Mouse (Mus musculus) thymus, postnatal 4 days (tissue): Measurements from ENCODE around the gene Eef1b2.
"Not testable (repeated sequence)": the region's sequence is repeated elsewhere in the genome, so short reads cannot be mapped to it uniquely, and the experiment has no call there.

ENCODE experiments used
- DNase-seq: peaks from one replicate; pipeline ENCODE4 v3.0.0; 2021

Eef1b2 gene

DNA sequence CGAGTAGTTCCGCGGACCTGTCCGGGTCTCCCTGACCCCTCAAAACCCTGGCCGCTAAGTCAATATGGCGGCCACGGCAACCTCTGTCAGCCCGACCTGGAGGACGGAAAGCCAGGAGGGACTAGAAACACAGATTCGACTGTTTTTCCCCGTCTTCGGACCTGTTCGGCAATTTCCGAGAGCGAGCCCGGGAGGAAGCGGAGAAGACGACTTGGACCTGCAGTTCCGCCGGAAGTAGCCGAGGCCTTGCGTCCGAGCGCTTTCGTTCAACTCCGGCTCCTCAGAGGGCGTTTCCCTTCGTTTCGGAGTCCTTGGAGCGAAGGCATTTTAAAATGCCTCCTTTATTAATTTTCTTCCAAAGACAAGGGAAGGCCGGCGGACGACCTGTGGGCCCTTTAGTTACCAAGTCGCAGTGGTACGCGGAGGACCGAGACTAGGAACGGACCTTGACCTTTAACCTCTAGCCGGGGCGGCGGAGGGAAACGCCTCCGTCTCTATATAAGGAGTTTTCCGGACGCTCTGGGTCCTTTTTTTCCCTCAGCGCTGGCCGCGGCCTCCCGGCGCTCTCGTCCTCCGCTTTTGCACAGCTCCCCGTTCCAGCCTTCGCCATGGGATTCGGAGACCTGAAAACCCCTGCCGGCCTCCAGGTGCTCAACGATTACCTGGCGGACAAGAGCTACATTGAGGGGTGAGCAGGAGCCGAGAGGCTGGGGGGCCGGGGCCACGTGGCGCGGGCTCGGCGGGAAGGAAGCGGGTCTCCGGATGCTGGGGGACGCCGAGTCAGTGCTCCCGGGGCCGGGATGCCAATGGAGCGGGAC is at the start of gene Eef1b2, which contains the start of gene Ndufs1:
TSS of gene Eef1b2 (plus strand) at position 222 of the 818 bp plus-strand sequence.
TSS of gene Ndufs1 (minus strand) at position 230 of the 818 bp plus-strand sequence.
- peak; percentile 97 for DNase-seq

DNA sequence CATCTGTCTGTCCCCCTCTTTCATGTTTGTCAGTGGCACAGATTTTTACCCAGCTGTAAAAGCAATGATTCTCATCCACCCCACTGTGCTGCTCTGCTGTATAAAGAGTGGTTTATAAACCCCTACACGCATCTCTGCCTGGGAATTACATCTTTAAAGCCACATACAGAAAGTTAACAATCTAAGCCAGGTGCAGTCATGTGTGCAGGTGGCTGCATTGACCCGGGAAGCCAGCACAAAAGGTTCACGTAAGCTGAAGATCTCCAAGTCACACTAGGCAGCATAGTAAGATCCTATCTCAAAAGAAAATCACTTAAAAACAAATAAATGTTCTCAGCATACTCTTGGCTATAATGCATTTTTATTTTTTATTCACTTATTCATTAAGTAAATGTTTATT is 47.4 kb upstream of the Eef1b2 start:
- DNase-seq: no peak

DNA sequence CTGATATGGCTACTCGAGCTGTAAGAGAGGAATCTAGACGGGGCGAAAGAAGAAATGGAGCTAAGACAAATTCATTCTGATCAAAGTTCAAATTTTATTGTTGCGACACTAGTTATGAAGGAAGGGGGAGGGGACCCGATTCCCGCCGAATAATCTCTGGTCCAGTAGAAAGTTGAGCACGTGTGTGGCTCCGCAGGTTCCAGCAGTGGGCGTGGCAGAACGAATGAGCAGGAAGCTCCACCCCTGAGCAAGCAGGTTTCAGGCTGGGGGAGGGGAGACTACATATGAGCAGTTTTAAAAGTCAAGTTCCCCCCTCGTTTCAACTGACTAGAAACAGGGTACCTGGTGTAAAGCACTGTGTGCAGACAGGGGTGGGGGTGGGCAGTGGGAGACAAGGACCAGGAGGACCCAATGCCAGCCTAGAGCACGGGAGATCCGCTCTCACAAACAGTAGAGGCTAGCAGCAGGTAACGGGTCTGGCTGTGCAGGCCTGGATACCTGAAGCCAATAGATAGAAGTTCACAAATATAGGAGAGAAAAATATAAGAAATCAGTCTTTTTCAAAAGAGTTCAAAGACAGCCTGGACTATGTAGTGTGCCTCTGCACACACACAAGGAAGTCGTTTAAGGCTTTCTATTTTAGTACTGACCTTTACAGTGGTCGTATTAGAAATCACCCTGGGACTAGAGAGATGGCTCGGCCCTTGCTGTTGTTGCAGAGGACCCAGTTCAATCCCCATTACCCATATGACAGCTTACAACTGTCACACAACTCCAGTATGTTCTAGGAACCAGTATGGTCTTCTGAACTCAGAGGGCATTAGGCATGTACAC is 46.6 kb upstream of the Eef1b2 start:
- no peak for DNase-seq

DNA sequence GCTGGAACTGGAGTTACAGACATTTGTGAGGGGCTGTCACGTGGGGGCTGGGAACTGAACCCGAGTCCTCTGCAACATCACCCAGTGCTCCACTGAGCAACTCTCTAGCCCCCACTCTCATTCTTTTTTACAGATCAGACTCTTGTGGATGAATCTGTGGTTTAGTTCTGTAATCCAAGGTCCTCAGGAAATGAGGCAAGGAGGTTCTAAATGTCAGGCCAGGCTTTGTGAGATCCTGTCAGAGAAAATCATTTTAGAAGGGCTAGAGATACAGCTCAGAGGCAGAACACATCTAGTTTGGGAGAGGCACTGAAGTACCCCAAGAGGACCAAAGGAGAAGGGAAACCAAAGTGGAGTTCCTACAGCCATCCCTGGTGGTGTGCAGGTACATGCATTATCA is 45.7 kb upstream of the Eef1b2 start:
- DNase-seq: no peak

DNA sequence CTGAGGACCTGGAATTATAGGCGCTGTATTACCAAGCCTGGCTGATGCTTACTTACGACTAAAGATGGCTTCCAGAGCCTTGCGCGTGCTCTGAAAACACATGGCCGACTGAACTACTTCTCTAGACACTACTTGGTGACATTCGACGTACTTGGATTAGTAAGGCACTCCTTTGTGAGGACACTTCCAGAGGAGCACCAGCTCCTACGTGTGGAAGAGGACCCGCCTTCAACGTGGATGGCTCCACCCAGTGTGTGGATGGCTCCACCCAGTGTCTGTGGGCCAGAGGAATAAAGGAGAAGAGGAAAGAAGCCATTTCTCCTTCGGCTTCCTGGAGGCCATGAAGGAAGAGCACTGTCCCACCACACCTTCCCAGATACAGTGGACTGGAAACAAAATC is 44.9 kb upstream of the Eef1b2 start:
- no peak for DNase-seq

DNA sequence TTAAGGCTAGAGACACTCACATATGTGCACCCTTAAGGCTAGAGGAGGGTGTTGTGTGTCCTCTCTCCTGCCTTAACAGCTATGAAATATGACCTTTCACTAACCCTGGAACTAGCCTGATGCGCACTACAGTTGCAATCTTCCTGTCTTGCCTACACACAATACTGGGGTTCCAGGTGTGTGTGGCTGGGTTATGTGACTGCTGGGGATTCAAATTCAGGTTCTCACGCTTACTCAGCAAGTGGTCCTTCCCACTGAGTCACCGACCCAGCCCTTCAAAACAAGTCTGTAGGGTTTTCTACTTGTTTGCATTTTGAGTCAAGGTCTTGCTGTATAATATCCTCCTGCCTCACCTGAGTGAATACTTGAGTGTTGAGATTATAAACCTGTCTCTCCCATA is 42.1 kb upstream of the Eef1b2 start:
- DNase-seq: no peak

DNA sequence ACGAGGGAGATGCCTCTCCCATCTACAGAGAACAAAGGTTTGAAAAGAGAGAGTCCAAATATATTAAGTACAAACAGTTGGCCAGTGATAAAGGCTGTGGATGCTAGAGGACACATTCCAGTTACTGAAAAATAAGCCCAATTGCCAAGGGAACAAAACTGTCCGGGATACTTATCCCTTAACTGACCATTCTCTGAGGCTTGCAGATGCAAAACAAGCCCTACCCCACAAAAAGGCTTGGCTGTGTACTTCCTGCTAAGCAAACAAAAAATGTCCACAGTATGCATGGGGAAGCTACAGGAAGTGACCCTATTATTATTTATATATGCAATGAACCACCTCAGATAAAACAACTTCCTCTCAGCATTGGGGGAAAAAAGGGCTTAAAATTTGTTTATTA is 38.7 kb upstream of the Eef1b2 start:
- no peak for DNase-seq

DNA sequence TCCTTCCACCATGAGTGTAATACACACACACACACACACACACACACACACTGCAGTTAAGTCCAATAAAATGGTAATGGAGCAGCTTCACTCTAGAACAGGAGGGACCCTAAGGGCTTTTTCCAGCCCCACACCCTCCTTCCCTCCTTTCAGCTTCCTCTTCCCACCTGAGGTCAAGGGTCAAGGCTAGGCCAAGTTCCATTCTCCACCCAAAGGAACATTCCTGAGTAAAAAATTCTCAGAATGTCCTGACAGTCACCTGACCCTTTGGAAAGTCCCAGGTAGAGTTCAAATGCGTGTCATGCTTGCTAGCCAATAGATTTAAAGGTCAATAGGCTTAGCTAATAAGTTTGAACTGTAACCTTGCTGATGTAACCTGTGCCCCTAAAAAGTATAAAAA is 38.0 kb upstream of the Eef1b2 start:
- not testable (repeated sequence) for DNase-seq

DNA sequence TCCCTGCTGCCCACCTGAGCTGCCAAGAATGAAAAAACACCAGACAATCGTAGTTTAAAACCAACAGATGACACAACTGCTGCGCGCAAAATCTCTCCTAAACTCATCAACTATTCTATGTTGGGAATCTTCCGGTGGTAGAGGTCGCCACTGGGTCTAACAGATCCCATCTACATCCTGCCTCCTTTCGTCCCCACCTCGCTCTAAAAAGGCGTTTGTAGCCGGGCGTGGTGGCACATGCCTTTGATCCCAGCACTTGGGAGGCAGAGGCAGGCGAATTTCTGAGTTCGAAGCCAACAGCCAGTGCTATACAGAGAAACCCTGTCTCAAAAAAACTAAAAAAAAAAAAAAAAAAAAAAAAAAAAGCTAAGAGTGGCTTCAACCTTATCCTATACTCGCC is 36.4 kb upstream of the Eef1b2 start:
- no peak for DNase-seq

DNA sequence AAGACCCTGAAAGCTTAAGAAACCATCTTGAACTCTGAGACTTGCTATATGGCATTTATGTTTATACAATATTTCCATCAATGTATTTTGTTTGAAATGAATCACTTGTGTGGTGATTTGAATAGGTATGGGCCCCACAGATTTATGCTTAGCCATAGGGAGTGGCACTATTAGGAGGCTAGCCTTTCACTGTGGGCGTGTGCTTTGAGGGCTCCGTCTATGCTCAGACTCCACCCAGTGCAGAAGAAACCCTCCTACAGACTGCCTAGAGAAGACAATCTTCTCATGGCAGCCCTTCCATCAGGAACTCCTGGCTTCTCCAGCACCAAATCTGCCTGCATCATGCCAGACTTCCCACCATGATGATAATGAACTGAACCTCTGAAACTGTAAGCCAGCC is 8.0 kb upstream of the Eef1b2 start:
- no peak for DNase-seq

DNA sequence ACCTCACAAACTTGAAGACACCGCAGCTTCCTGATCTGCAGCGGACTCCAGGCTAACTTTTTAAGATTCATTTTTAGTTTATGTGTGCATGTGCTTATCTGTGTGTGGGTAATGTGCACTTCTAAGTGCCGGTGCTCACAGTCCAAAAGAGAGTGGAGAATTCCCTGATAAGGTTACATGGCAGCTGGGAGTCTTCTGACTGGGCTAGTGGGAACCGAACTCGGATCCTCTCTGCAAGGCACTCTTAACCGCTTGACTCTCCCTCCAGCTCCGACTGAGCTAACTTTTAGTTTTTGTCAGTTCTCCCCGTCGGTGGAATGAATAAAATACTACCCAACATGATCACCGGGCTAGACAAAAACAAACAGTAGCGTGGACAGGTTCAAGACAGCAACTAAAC is 772 bp upstream of the Eef1b2 start:
- peak; percentile 40 for DNase-seq

DNA sequence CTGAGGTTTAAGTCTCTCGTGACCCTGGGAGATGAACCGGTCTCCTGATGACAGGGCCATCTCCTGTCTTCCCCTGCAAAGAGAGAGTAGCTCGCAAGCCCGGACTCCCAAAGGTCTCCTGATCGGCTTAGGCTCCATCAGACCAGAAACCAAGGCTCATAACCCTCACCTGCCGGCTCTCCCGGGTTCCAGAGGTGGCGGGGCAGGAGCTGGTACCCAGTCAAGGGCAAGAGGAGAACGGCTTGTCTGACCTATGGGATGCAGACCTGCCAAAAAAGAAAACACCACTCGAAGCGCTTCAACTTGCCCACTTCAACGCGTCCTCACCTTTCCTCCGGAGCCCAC is 394 bp upstream of the Eef1b2 start:
- no peak for DNase-seq

DNA sequence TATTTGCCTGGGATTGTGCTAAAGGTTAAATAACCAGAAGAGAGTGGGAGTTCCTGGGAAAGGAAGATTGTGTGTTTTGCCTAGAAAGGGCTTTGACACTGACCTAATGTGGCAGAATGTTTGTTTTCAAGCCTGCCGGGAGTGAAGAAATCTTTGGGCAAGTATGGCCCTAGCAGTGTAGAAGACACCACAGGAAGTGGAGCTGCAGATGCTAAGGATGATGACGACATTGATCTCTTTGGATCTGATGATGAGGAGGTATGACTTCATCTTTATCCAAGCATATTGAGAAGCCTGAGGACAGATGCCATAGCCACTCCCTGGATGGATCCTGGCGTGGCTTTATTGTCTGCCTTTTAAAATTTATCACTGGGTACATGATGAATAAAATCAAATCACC is 1.7 kb downstream of the Eef1b2 start:
- DNase-seq: no peak

DNA sequence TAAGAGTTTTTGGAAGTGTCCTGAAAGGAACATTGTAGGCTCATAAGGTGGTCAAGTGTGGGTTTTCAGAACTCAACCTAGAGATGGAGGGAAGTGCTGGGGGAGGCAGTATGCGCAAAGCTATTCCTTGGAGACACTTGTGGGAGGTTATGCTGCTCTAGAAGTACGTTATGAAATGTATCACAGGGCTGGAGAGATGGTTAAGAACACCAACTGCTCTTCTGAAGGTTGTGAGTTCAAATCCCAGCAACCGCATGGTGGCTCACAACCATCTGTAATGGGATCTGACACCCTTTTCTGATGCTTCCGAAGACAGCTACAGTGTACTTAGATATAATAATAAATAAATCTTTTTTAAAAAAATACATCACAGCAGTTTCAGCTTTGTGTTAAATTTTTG is 3.5 kb downstream of the Eef1b2 start:
- no peak for DNase-seq

DNA sequence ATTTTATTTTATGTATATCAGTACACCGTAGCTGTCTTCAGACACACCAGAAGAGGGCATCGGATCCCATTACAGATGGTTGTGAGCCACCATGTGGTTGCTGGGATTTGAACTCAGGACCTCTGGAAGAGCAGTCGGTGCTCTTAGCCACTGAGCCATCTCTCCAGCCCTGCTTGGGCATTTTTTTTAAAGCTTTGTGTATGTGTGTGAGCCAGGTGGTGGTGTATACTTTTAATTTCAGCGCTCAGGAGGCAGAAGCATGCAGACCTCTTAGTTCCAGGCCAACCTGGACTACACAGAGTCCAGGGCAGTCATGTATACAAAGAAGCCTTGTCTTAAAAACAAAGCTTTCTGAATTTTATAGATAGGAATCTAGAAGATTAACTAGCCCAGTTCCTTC is 4.0 kb downstream of the Eef1b2 start:
- DNase-seq: peak; percentile 8

DNA sequence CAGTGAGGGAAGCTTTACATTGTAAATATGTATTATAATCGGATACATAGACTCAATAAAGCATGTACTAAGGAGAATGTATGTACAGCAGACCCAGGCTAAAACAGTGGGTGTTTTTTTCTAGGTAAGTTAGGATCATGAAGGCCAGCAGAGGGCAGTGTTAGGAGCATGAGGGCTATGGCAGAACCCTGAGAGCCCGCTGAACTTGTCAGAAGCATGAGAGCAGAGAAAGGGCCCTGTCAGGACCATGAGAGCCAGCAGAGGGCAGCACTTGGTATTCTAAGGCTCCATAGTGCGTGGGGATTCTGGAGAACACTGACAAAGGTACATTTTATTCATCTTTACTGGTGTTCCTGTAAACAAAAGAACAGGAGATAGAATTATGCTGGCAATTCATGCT is 4.4 kb downstream of the Eef1b2 start:
- peak; percentile 95 for DNase-seq

DNA sequence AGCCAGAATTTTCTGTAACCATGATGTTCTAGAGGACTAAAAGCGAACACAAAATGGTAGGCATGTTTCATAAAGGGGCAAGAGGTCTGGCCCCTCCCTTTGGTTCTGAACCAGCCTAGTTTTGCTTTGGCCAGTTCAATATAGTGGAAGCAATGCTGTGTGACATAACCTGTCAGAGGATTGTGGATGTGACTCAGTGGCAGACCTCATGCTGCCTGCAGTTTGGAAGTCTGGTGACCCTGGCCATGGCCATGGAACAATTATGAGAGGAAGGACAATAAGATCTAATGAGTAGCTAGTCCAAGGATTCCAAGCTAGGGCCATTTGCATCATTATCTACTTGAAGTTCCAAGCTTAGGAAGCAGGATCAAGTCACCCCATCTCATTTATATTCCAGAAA is 4.9 kb downstream of the Eef1b2 start:
- DNase-seq: peak; percentile 10

DNA sequence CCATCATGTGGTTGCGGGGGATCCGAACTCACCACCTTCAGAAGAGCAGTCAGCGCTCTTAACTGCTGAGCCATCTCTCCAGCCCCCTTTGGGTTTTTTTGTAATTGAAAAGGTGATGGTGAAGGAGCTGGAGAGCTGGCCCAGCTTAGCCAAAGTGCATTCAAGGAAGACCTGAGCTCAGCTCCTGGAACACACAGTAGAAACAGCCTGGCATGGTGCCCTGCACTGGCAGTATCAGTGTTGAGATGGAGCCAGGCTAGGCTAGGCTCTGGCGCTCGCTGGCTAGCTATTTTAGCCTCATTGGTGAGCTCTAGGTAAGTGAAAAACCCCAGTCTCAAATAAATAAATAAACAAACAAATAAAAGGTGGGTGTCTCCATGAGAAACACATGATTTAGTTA is 5.6 kb downstream of the Eef1b2 start:
- DNase-seq: peak; percentile 20

DNA sequence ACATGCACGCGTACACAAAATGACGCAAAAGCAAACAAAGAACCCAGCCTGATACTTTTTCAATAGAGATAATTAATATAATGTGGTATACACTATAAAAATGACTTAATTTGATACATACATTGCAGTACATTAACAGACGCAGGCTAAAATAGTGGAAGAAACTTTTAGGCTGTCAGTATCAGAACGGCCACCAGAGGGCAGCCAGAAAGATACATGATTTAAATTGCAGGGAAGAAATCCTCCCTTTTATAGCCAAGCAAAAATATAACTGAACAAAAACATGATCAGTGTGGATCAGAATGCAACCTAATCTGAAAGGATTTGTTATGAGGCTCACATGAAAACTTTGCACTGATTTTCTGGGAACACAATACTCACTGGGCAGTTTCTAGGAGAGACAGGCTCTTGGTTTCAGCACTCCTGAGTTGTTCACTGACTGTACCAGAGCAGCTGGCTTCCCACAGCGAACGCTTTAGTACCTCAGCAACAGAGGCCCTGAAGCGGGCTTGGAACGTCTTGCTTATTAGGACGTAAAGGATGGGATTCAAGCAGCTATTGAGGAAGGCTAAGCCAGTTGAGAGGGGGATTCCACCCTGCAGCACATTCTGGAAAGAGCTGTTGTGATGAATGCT is 6.1 kb downstream of the Eef1b2 start:
- DNase-seq: peak; percentile 72

DNA sequence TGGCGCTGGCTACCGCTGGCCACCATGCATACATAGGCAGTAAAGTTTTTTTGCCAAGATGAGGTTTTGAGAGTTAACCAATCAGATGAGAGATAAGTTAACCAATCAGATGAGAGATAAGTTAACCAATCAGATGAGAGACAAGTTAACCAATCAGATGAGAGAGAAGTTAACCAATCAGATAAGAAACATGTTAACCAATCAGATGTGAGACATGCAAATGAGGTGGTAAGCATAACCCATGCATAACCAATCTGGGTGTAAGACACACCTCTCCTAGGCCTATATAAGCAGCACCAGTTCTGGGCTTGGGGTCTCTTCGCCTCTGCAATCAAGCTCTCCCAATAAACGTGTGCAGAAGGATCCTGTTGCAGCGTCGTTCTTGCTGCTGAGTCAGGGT is 8.8 kb downstream of the Eef1b2 start:
- not testable (repeated sequence) for DNase-seq

DNA sequence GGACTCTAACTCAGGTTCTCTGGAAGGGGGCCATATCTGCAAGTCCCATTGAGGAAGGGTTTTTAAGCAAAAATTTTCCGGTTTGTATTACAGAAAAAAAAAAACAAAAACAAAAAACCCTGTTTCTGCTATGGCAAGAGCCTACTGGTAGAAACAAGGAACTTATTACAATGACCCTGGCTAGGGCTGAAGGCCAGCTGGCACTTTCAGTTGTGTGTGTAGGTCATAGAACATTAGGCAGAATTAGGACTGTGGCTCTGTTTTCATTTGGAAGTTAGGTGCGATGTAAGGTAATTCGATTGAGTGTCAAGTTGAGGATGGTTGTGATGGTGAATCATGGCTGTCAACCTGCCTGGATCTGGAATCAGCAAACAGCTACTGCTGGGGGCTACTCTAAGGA is 11.9 kb downstream of the Eef1b2 start:
- DNase-seq: no peak

DNA sequence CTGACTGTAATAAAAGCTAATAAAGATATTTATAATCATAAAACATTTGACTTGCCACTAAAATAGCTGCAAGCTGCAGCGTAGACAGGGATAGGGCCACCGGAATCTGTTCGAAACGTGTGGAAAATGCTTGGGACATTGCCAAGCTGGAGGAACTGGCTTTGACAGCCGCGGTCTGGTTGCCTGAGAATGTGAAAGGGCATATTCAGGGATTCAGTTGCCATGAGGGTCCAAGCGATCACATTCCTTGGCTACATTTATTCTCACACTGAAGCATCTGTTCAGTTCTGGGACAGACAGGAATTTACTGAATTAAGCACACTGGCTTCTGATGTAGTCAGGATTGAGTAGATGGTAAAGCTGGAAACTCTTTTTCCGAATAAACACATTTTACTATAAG is 14.2 kb downstream of the Eef1b2 start:
- DNase-seq: no peak

DNA sequence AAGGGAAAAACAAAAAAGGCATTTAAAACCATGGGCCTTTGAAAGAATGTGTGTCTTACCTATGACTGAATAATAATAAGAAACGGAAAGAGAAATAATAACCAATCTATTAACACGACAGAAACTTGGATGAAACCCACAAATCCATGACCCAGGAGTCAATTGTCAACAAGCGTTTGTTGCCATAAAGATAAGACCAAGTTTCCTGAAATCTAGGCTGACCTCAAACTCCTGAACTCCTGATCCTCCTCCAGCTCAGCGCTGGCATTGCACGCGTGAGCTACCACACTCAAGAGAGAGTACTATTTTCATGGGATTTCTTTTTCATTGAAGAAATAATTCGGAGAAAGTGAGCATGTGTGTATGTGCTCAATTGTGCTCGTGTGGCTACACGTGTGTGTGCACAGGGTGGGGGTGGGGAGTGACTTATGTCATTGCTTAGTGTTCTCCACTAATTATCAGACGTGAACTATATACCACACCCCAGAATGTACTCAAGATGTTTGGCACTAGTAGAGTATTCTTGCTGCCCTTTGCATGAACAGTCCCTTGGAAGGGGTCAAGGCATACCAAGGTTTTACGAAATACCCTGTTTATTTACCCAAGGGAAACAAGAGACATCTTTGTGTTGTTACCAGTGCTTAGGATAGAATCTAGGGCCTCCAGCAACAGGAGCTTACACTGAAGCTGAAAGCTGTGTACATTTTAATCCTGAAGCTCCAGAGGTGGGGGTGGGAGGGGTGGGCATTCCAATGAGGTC is 15.9 kb downstream of the Eef1b2 start:
- DNase-seq: no peak
